Mouse (Mus musculus): ENCODE measurements around the gene Rhd.
A peak's percentile ranks its signal among the peaks of the same experiment; 100 is the strongest.

DNA sequence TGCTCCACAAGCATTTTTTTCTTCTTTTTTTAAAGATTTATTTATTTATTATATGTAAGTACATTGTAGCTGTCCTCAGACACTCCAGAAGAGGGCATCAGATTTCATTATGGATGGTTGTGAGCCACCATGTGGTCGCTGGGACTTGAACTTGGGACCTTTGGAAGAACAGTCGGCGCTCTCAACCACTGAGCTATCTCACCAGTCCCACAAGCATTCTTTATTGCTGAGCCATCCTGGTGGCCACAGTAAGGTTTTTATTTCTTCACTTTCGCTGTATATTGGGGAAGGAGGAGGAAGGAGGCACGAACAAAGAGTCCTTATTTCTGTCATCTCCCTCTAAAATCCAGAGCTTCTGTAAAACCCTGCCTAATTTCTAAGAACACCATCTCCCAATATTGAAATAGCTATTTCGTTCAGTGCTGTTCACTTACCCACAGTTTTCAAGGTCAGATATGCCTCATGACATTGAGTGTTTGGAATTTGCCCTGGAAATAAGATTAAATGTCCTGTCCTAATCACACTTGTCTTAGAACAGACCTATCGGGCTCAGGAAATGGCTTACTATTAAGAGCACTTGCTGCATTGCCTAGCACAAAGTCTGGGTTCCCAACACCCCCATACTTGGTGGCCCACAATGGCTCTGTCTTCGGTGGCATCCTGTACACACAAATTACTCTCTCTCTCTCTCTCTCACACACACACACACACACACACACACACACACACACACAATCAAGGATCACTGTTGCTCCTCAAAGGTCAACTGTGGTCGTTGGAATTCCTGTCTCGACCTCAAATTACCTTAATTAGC is 58.0 kb downstream of the Rhd start:
- TF ChIP-seq SMC3 (IDR thresholded peaks at IDR 0.05; ENCODE audit: low read depth, low read length): no peak
- TF ChIP-seq NELFE (IDR thresholded peaks at IDR 0.05; ENCODE audit: low read depth, low read length): no peak
- TF ChIP-seq CTCF (conservative IDR thresholded peaks at IDR 0.05 in 1 of 2, IDR thresholded peaks at IDR 0.05 in 1 of 2; ENCODE audit: low read depth in 2 of 2, low read length in 2 of 2): no peak
- no peak for TF ChIP-seq GABPA (IDR thresholded peaks at IDR 0.05; ENCODE audit: insufficient replicate concordance, low read depth, low read length)
- no peak for TF ChIP-seq USF2 (conservative IDR thresholded peaks at IDR 0.05; ENCODE audit: low read depth, low read length)
- TF ChIP-seq POLR2A (IDR thresholded peaks at IDR 0.05; ENCODE audit: low read depth, low read length): no peak
- no peak for TF ChIP-seq BHLHE40 (IDR thresholded peaks at IDR 0.05; ENCODE audit: low read depth, low read length)
- TF ChIP-seq USF1 (IDR thresholded peaks at IDR 0.05; ENCODE audit: low read depth, low read length): no peak
- no peak for TF ChIP-seq E2F4 (IDR thresholded peaks at IDR 0.05; ENCODE audit: insufficient replicate concordance, low read depth, low read length)
- no peak for TF ChIP-seq ZNF384 (IDR thresholded peaks at IDR 0.05; ENCODE audit: low read depth, low read length)
- no peak for TF ChIP-seq MAX (IDR thresholded peaks at IDR 0.05; ENCODE audit: low read length)
- TF ChIP-seq EP300 (IDR thresholded peaks at IDR 0.05; ENCODE audit: low read length): 0 out of 2 replicates have a peak, but pooled peaks have one; percentile 2
- TF ChIP-seq ETS1 (conservative IDR thresholded peaks at IDR 0.05; ENCODE audit: low read depth, low read length): no peak

All from CH12.LX (cell line).